Mouse (Mus musculus) kidney, embryonic 16.5 days (tissue): Measurements from ENCODE around the gene Ace2. TPM values are rescaled to one million over a fixed set of nuclear protein-coding genes. Genes with fewer than 3 reads are reported as not detected.

Experiments used
- ATAC-seq: fragments of 200-750 bp; cut with Nextera tagmentation; 2 replicates; pipeline ENCODE4 v1.8.0; 2017; ENCODE audit warnings: moderate TSS enrichment; ENCODE audit not compliant: low FRiP score, low TSS enrichment
- H3K27ac ChIP-seq: fragments of 300-500 bp; sonication (generic); 2 replicates; pipeline ENCODE4 v1.5.1; 2014; ENCODE audit warnings: low read length
- H3K27me3 ChIP-seq: fragments of 300-500 bp; sonication (generic); 2 replicates; pipeline ENCODE4 v1.6.1; 2014; ENCODE audit warnings: low read length, control low read depth, mixed read lengths; ENCODE audit not compliant: insufficient read depth
- H3K36me3 ChIP-seq: fragments of 300-500 bp; sonication (generic); 2 replicates; pipeline ENCODE4 v1.6.1; 2014; ENCODE audit warnings: low read length, control low read depth, mixed read lengths; ENCODE audit not compliant: insufficient read depth
- H3K4me1 ChIP-seq: fragments of 300-500 bp; sonication (generic); 2 replicates; pipeline ENCODE4 v1.6.1; 2014; ENCODE audit warnings: low read length, control low read depth, mixed read lengths; ENCODE audit not compliant: insufficient read depth
- H3K4me2 ChIP-seq: fragments of 300-500 bp; sonication (generic); replicated peaks from 2 replicates; pipeline ENCODE4 v1.6.1; 2014; ENCODE audit warnings: low read depth, low read length
- H3K4me3 ChIP-seq: fragments of 300-500 bp; sonication (generic); 2 replicates; pipeline ENCODE4 v1.5.1; 2014; ENCODE audit warnings: mild to moderate bottlenecking, low read length
- H3K9ac ChIP-seq: fragments of 300-500 bp; sonication (generic); replicated peaks from 2 replicates; pipeline ENCODE4 v1.6.1; 2014; ENCODE audit warnings: low read length
- H3K9me3 ChIP-seq: fragments of 300-500 bp; sonication (generic); 2 replicates; pipeline ENCODE4 v1.6.1; 2016; ENCODE audit warnings: low read length, control low read depth
- WGBS: fragments of 180-500 bp; shearing (Covaris S2); extraction: QIAGEN DNeasy Blood & Tissue Kit; methylation state at CpG from one replicate; pipeline ENCODE4 v1.1.7; 2014; 5-methylcytosine and 5-hydroxymethylcytosine counted together
- polyA plus RNA-seq: library from polyadenylated mRNA; unstranded; fragments of >200 nt; fragmentation: Nextera tagmentation; extraction: Ambion mirVana; gene quantifications from 2 replicates; pipeline ENCODE4 v1.2.1, GENCODE M21; 2015

Gene Ace2
- polyA plus RNA-seq, 1 experiment from 2014 or later, result 73.0 TPM

GRCm38 (mm10) chrX:164123942-164124341 lies 15.2 kb upstream of the Ace2 start:
- Histone ChIP-seq H3K27me3 (peaks cover 8% of the 10 kb centered on the region; the same call in 1 of the 2 replicates), H3K4me2 (no peak overlapping the region), H3K27ac (no peak overlapping the region), H3K9me3 (no peaks in the 10 kb centered on the region), H3K36me3 (no peaks in the 10 kb centered on the region), H3K4me1 (no peaks in the 10 kb centered on the region), H3K4me3 (no peak overlapping the region), H3K9ac (no peak overlapping the region)
- ATAC-seq, result no peak
- 92% methylated on average over 3 of the region's 3 CpGs for WGBS

DNA sequence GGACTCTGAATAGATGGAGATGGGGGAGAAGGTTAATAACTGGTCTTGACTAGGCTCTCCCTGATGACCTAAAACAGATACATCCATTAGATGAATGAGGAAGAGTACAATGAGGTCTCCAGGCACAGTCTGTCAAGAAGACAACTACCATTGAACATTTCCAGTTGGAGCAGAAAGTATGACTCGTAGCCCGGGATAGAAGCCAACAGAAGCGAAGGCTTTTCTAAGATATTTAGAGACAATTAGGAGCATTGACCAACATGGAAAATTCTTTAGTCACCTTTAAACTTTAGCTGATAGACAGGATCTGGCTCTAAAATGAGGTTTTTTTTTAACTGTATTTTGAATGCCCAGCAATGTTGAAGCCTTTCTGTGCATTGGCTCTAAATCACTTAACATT lies 5.6 kb upstream of the Ace2 start:
- no peak for ATAC-seq
- no peaks in the 10 kb centered on the region for H3K36me3 ChIP-seq
- no peaks in the 10 kb centered on the region for H3K9me3 ChIP-seq
- H3K9ac ChIP-seq, result no peak overlapping the region
- H3K4me2 ChIP-seq, result no peak overlapping the region
- H3K27me3 ChIP-seq, result peaks cover 18% of the 10 kb centered on the region
- H3K4me3 ChIP-seq, result no peak overlapping the region
- no peak overlapping the region for H3K27ac ChIP-seq
- 94% methylated on average over 3 of the region's 3 CpGs for WGBS
- no peaks in the 10 kb centered on the region for H3K4me1 ChIP-seq

- no peaks in the 10 kb centered on the region for H3K36me3 ChIP-seq
- peaks cover 14% of the 10 kb centered on the region for H3K27me3 ChIP-seq
- 85% methylated on average over 4 of the region's 4 CpGs for WGBS
- no peaks in the 10 kb centered on the region for H3K4me1 ChIP-seq
- H3K4me3 ChIP-seq, result no peak overlapping the region
- no peak overlapping the region for H3K4me2 ChIP-seq
- no peak overlapping the region for H3K9ac ChIP-seq
- no peak for ATAC-seq
- no peak overlapping the region for H3K27ac ChIP-seq
- no peaks in the 10 kb centered on the region for H3K9me3 ChIP-seq
Measured at GRCm38 (mm10) chrX:164135304-164135818, 3.8 kb upstream of the Ace2 start.

- Histone ChIP-seq H3K4me2 (no peak overlapping the region), H3K36me3 (no peaks in the 10 kb centered on the region), H3K9ac (no peak overlapping the region), H3K9me3 (no peaks in the 10 kb centered on the region), H3K27ac (no peak overlapping the region), H3K27me3 (peaks cover 5% of the 10 kb centered on the region; the same call in 1 of the 2 replicates), H3K4me1 (no peaks in the 10 kb centered on the region), H3K4me3 (no peak overlapping the region)
- ATAC-seq, result no peak
- 85% methylated on average over 6 of the region's 6 CpGs for WGBS
Measured at GRCm38 (mm10) chrX:164145463-164146250, 6.5 kb downstream of the Ace2 start.

- peak; percentile 61 for ATAC-seq
- Histone ChIP-seq H3K27ac (peak overlapping the region; percentile 65; the same call in 1 of the 2 replicates), H3K27me3 (peaks cover 3% of the 10 kb centered on the region; the same call in 1 of the 2 replicates), H3K4me2 (no peak overlapping the region), H3K4me3 (no peak overlapping the region), H3K9ac (no peak overlapping the region), H3K4me1 (no peaks in the 10 kb centered on the region), H3K9me3 (0 out of 2 replicates have a peak, but pooled peaks cover 3% of the 10 kb centered on the region), H3K36me3 (no peaks in the 10 kb centered on the region)
- WGBS, result 52% methylated on average over 2 of the region's 2 CpGs
Measured at GRCm38 (mm10) chrX:164152703-164153102, 13.6 kb downstream of the Ace2 start.

- Histone ChIP-seq H3K9ac (no peak overlapping the region), H3K9me3 (0 out of 2 replicates have a peak, but pooled peaks cover 3% of the 10 kb centered on the region), H3K4me2 (no peak overlapping the region), H3K4me1 (no peaks in the 10 kb centered on the region), H3K36me3 (no peaks in the 10 kb centered on the region), H3K4me3 (no peak overlapping the region), H3K27me3 (peaks cover 3% of the 10 kb centered on the region; the same call in 1 of the 2 replicates), H3K27ac (no peak overlapping the region; the same call in 1 of the 2 replicates)
- ATAC-seq, result 0 out of 2 replicates have a peak, but pooled peaks have one; percentile 39
Measured at GRCm38 (mm10) chrX:164153606-164154005, 14.5 kb downstream of the Ace2 start.

GRCm38 (mm10) chrX:164154594-164154993 lies 15.5 kb downstream of the Ace2 start:
- no peak overlapping the region for H3K27ac ChIP-seq

DNA sequence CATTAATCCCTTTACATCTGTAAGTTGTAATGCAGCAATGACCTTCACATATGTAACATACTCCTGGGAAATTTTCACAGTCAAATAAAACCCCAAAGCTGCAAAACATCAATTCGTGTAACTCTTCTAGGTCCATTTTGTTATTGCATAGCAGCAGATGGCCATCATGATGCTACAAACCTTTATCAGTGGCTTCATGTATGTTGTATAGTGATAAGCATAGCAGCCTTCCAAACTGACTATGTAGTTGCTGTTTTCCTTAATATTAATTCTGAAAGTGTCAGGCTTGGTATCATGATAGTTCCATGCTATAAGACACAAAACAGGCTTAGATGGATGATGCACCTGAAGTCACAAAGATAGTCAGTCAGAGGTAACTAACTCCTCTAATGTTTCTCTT lies 25.5 kb downstream of the Ace2 start:
- Histone ChIP-seq H3K4me1 (no peaks in the 10 kb centered on the region), H3K4me2 (0 out of 2 replicates have a peak overlapping the region, but pooled peaks have one; percentile 12), H3K27me3 (peaks cover 12% of the 10 kb centered on the region; the same call in 1 of the 2 replicates), H3K9me3 (no peaks in the 10 kb centered on the region), H3K4me3 (no peak overlapping the region), H3K36me3 (no peaks in the 10 kb centered on the region), H3K27ac (no peak overlapping the region), H3K9ac (no peak overlapping the region)
- WGBS, result 72% methylated on average over 1 of the region's 1 CpGs
- ATAC-seq, result no peak

More at GRCm38 (mm10) chrX:164154594-164154993, 15.5 kb downstream of the Ace2 start:
- H3K9ac ChIP-seq, result no peak overlapping the region
- no peaks in the 10 kb centered on the region for H3K36me3 ChIP-seq
- no peak overlapping the region for H3K4me2 ChIP-seq
- no peak overlapping the region for H3K4me3 ChIP-seq
- 74% methylated on average over 5 of the region's 5 CpGs for WGBS
- 0 out of 2 replicates have a peak, but pooled peaks cover 3% of the 10 kb centered on the region for H3K9me3 ChIP-seq
- no peaks in the 10 kb centered on the region for H3K4me1 ChIP-seq
- H3K27me3 ChIP-seq, result peaks cover 3% of the 10 kb centered on the region; the same call in 1 of the 2 replicates
- ATAC-seq, result no peak

DNA sequence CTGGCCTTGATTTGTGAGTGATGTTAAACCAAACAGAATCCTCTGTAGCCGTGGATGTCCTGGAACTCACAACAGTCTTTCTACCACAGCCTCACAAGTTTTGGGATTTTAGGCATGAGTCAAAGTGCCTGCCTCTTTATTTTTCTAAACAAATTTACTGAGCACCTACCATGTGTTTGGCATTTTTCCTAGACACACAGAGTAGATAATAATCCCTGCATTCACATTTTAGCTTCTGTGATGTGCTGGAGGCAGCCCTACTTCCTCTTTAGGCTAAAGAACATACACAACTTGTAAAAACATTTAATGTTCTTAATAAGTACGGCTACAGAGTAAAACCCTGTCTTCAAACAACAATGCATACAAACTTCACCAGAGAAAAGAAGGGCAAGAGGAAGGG lies 31.9 kb downstream of the Ace2 start:
- Histone ChIP-seq H3K4me3 (no peak overlapping the region), H3K4me1 (no peaks in the 10 kb centered on the region), H3K27me3 (peaks cover 8% of the 10 kb centered on the region; the same call in 1 of the 2 replicates), H3K9me3 (no peaks in the 10 kb centered on the region), H3K27ac (no peak overlapping the region), H3K4me2 (no peak overlapping the region), H3K9ac (no peak overlapping the region), H3K36me3 (no peaks in the 10 kb centered on the region)
- ATAC-seq, result no peak
- 76% methylated on average over 2 of the region's 2 CpGs for WGBS

- Histone ChIP-seq H3K27ac (no peak overlapping the region), H3K9me3 (no peaks in the 10 kb centered on the region)
- 87% methylated on average over 4 of the region's 4 CpGs for WGBS
Measured at GRCm38 (mm10) chrX:164173880-164174279, 34.7 kb downstream of the Ace2 start.

More at GRCm38 (mm10) chrX:164173880-164174279, 34.7 kb downstream of the Ace2 start:
- Histone ChIP-seq H3K4me3 (no peak overlapping the region), H3K27me3 (peaks cover 15% of the 10 kb centered on the region; the same call in 1 of the 2 replicates), H3K9ac (no peak overlapping the region), H3K36me3 (no peaks in the 10 kb centered on the region), H3K4me1 (no peaks in the 10 kb centered on the region), H3K4me2 (no peak overlapping the region)
- ATAC-seq, result no peak
